Mouse (Mus musculus): ENCODE data around the gene Appbp2. TPM values are rescaled to one million over a fixed set of nuclear protein-coding genes. Genes with fewer than 3 reads are reported as not detected.

The Appbp2 gene
- polyA plus RNA-seq, 1 experiment from 2014 or later = 46.4 TPM

DNA sequence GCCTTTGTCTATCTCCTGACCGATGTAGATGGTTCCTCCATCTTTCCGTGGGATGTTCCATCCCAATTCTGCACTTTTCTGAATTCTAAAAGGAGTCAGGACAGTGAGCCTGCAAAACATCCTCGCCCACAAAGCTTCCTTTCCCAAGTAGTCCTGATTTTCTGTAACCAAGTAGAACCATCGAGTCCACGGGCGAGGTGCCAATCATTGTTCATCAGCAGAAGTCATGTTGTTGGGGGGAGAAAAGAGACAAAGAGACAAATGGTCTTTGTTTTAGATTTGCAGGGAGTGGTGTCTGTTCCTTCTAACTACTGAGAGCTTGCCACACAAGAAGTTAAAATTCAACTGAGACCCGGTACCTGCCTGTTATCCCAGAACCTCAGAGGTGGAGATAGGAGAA is 18.7 kb upstream of the Appbp2 start:
- 83% methylated on average over 7 of the region's 7 CpGs for WGBS

DNA sequence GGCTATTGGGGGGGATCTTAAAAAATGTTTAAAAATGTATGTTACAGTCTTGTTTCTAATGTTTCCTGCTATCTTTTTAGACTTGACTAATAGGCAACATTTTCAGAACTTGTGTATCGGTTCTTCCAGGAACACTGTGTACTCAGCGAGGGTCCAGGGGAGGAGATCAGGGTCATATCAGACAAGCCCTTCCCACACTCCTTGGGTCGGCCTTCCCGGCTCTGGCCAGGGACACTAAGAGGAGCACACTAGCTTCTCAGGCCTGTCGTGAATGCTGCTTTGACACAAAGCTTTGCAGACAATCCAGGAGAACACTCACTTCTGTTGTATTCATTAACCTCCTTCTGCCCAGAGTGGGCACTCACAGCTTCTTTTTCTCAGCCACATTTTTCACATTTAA is 18.1 kb upstream of the Appbp2 start:
- 73% methylated on average over 5 of the region's 5 CpGs for WGBS

More for the DNA sequence above, 18.7 kb upstream of the Appbp2 start:
- no peak overlapping the region for H3K4me2 ChIP-seq
- H3K9ac ChIP-seq = no peak overlapping the region
- no peak overlapping the region for H3K4me3 ChIP-seq
- H3K27ac ChIP-seq (replicated peaks) = no peak overlapping the region
- H3K9me3 ChIP-seq = no peaks in the 10 kb centered on the region
- ATAC-seq (ENCODE audit: low FRiP score, low read depth) = no peak
- no peaks in the 10 kb centered on the region for H3K27me3 ChIP-seq
- no peaks in the 10 kb centered on the region for H3K4me1 ChIP-seq (replicated peaks)
- H3K36me3 ChIP-seq = no peaks in the 10 kb centered on the region

DNA sequence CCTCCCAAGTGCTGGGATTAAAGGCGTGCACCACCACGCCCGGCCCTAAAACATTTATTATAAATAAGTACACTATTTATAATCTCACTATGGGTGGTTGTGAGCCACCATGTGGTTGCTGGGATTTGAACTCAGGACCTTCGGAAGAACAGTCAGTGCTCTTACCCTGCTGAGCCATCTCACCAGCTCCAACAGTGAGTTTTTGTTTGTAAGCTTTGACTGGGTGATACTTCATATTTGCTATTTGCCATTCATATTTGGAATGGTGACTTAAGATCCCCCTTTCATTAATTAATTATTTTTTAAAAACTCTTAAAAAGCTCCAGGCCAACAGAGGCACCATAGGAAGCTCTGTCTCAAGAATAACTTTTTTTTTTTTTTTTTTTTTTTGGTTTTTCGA is 17.0 kb upstream of the Appbp2 start:
- Histone ChIP-seq H3K4me3 (no peak overlapping the region), H3K9me3 (no peaks in the 10 kb centered on the region), H3K36me3 (no peaks in the 10 kb centered on the region), H3K4me2 (no peak overlapping the region), H3K27me3 (no peaks in the 10 kb centered on the region), H3K4me1 (replicated peaks) (no peaks in the 10 kb centered on the region), H3K27ac (replicated peaks) (no peak overlapping the region), H3K9ac (no peak overlapping the region)
- ATAC-seq (ENCODE audit: low FRiP score, low read depth) = no peak
- 95% methylated on average over 5 of the region's 5 CpGs for WGBS

More for the DNA sequence above, 18.1 kb upstream of the Appbp2 start:
- no peaks in the 10 kb centered on the region for H3K9me3 ChIP-seq
- H3K4me3 ChIP-seq = no peak overlapping the region
- no peaks in the 10 kb centered on the region for H3K4me1 ChIP-seq (replicated peaks)
- ATAC-seq (ENCODE audit: low FRiP score, low read depth) = no peak
- H3K36me3 ChIP-seq = no peaks in the 10 kb centered on the region
- H3K27ac ChIP-seq (replicated peaks) = no peak overlapping the region
- H3K27me3 ChIP-seq = no peaks in the 10 kb centered on the region
- H3K4me2 ChIP-seq = no peak overlapping the region
- H3K9ac ChIP-seq = no peak overlapping the region

DNA sequence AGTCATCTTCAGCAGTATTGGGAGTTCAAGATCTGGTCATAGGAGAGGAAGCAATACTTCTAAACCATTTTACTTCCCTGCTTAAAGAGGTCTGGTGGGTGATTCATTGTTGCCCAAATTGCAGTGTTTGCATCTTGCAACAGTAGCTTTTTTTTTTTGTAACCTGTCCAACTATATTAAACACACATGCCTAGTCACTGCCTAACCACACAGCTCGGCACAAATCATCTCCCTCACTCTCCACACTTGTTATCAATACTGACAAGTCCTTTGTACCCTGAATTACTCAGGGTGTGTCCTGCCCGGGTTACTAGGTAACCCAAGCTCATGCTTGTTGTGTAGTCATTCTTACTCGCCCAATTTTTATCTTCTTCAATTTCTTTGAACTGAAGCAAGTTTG is 15.5 kb upstream of the Appbp2 start:
- Histone ChIP-seq H3K27ac (replicated peaks) (no peak overlapping the region), H3K4me1 (replicated peaks) (no peaks in the 10 kb centered on the region), H3K4me3 (no peak overlapping the region), H3K9ac (no peak overlapping the region), H3K9me3 (no peaks in the 10 kb centered on the region), H3K27me3 (no peaks in the 10 kb centered on the region), H3K36me3 (no peaks in the 10 kb centered on the region), H3K4me2 (no peak overlapping the region)
- 58% methylated on average over 3 of the region's 3 CpGs for WGBS
- ATAC-seq (ENCODE audit: low FRiP score, low read depth) = no peak

DNA sequence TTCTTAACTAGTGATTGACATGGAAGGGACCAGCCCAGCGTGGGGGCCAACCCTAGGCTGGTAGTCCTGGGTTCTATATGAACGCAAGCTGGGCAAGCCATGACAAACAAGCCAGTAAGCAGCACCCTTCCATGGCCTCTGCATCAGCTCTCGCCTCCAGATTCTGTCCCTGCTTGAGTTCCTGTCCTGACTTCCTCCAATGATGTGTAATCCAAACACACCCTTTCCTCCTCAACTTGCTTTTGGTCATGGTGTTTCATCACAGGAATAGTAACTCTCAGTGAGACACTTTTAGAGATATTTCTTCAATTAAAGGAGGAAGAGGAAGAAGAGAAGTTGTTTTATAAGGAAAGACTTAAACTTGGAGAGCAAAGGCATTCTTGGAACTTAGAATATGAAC is 14.4 kb upstream of the Appbp2 start:
- H3K9ac ChIP-seq = no peak overlapping the region
- H3K27me3 ChIP-seq = no peaks in the 10 kb centered on the region
- no peaks in the 10 kb centered on the region for H3K36me3 ChIP-seq
- no peak overlapping the region for H3K4me2 ChIP-seq
- H3K9me3 ChIP-seq = no peaks in the 10 kb centered on the region
- H3K4me1 ChIP-seq (replicated peaks) = no peaks in the 10 kb centered on the region
- no peak overlapping the region for H3K27ac ChIP-seq (replicated peaks)
- H3K4me3 ChIP-seq = no peak overlapping the region
- ATAC-seq (ENCODE audit: low FRiP score, low read depth) = no peak
- WGBS = 78% methylated on average over 3 of the region's 3 CpGs

DNA sequence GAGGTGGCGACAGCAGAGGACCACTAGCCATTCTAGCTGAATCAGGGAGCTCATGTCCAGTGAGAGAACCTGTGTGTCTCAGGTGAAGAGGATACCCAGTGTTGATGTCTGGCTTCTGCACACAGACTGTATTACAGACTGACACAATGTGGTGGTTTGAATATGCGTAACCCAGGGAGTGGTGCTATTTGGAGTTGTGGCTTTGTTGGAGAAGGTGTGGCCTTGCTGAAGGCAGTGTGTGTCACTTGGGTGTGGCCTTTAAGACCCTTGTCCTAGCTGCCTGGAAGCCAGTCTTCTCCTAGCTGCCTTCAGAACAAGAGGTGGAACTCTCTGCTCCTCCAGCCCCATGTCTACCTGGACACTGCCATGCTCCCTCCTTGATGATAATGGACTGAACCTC is 13.2 kb upstream of the Appbp2 start:
- WGBS = 97% methylated on average over 2 of the region's 2 CpGs

DNA sequence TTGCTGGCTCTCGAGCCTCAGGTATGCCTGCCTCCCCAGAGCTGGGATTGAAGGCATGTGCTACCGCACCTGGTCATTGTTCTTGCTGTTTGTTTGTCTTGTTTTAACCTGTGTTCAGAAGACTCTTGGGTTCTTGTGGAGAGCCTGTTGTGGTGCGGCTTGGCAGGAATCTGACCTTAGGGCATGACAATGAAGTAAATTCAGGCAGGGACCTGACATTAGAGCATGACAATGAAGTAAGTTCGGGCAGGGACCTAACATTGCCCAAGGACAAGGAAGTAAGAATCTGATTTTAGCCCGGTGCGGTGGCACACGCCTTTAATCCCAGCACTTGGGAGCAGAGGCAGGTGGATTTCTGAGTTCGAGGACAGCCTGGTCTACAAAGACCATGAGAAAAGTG is 6.3 kb upstream of the Appbp2 start:
- WGBS = 93% methylated on average over 8 of the region's 8 CpGs
- no peaks in the 10 kb centered on the region for H3K36me3 ChIP-seq

More for the DNA sequence above, 13.2 kb upstream of the Appbp2 start:
- H3K9ac ChIP-seq = no peak overlapping the region
- no peak overlapping the region for H3K4me2 ChIP-seq
- no peaks in the 10 kb centered on the region for H3K4me1 ChIP-seq (replicated peaks)
- no peak overlapping the region for H3K4me3 ChIP-seq
- no peaks in the 10 kb centered on the region for H3K36me3 ChIP-seq
- no peaks in the 10 kb centered on the region for H3K27me3 ChIP-seq
- H3K27ac ChIP-seq (replicated peaks) = no peak overlapping the region
- H3K9me3 ChIP-seq = no peaks in the 10 kb centered on the region
- no peak for ATAC-seq (ENCODE audit: low FRiP score, low read depth)

DNA sequence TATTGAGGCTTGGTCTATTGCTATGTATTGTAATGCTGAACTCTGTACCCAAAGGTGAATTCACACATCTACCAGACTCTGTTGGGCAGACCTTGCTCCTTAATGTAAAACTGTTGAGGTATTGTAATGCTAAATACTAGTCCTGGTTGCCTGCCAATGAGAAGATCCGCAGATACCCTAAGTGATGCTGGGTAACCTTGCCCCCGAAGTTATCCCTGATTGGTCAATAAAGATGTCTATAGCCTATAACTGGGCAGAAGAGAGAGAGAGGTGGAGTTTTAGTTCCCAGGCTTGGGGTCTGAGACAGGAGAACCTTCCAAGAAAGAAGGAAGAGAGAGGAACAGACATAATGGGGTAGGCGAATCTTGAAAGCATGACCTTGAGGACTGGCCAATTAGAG is 5.3 kb upstream of the Appbp2 start:
- H3K4me2 ChIP-seq = no peak overlapping the region
- H3K36me3 ChIP-seq = no peaks in the 10 kb centered on the region
- H3K9ac ChIP-seq = no peak overlapping the region
- H3K9me3 ChIP-seq = no peaks in the 10 kb centered on the region
- no peak for ATAC-seq (ENCODE audit: low FRiP score, low read depth)
- peaks cover 5% of the 10 kb centered on the region for H3K4me1 ChIP-seq (replicated peaks)
- no peak overlapping the region for H3K27ac ChIP-seq (replicated peaks)
- H3K27me3 ChIP-seq = no peaks in the 10 kb centered on the region
- no peak overlapping the region for H3K4me3 ChIP-seq
- 94% methylated on average over 3 of the region's 3 CpGs for WGBS

More for the DNA sequence above, 6.3 kb upstream of the Appbp2 start:
- Histone ChIP-seq H3K4me3 (no peak overlapping the region), H3K9ac (no peak overlapping the region), H3K27me3 (no peaks in the 10 kb centered on the region), H3K4me2 (no peak overlapping the region), H3K4me1 (replicated peaks) (no peaks in the 10 kb centered on the region), H3K9me3 (no peaks in the 10 kb centered on the region), H3K27ac (replicated peaks) (no peak overlapping the region)
- no peak for ATAC-seq (ENCODE audit: low FRiP score, low read depth)

DNA sequence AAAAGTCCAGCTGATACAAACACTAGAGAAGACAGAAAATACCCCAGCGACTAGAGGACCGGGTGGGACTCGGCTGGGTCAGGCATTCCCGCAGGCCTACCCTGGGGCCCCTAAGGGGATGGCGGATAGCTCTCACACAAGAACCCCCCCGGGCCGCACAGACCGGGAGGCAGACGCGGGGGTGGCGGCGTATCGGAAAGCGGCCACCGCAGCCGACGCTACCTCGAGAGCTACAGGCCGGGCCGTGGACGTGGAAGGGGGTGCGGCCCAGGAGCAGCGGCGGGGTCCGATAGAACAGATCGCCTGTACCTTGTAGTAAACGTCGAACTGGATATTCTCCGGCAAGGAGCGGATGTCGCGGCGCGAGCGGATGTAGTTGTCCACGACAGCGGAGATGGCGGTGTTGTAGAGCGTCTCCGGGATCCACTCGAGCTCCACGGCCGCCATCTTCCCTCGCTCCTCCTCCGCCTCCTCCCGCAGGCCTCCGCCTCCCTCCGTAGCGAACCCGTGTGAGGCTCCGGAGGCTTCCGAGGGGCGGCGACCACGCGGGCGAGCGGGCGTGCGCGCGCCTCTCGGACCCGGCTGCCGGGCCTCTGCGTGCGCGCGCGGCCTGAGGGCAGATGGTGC is 454 bp downstream of the Appbp2 start:
- peaks cover 24% of the 10 kb centered on the region for H3K4me1 ChIP-seq (replicated peaks)
- peak overlapping the region; percentile 86 for H3K9ac ChIP-seq
- 0% methylated on average over 67 of the region's 70 CpGs for WGBS
- H3K4me2 ChIP-seq = peak overlapping the region; percentile 93
- H3K4me3 ChIP-seq = peak overlapping the region; percentile 94
- H3K9me3 ChIP-seq = no peaks in the 10 kb centered on the region
- peak overlapping the region; percentile 100 for H3K27ac ChIP-seq (replicated peaks)
- no peaks in the 10 kb centered on the region for H3K27me3 ChIP-seq
- no peaks in the 10 kb centered on the region for H3K36me3 ChIP-seq
- peak; percentile 97 for ATAC-seq (ENCODE audit: low FRiP score, low read depth)

DNA sequence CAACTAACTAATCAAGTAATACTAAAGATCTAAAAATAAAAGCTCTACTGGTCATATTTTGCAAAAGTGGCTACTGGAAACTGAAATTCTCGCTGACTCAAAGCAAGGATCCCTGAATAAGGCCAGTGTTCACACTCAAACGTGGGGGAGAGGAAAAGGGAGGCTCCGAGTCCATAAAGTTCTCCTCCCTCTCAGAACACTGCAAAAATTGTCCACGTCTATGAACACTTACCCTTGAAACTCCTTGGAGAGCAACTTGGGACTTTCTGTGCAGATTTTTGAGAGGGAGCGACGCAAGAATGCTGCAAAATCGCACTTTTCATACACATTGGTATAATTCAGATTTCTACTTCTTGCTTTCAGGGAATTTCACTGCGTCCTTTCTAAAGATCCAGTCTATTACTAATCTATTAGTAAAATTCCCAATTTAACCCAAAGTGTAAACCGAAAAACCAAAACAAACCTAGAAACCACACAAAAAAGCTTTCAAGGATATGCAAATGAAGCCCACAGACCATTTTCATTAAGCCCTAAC is 1.2 kb downstream of the Appbp2 start:
- WGBS = 14% methylated on average over 9 of the region's 9 CpGs
- Histone ChIP-seq H3K27ac (replicated peaks) (peak overlapping the region; percentile 100), H3K4me1 (replicated peaks) (peaks cover 24% of the 10 kb centered on the region), H3K4me3 (peak overlapping the region; percentile 94), H3K9ac (peak overlapping the region; percentile 86), H3K9me3 (no peaks in the 10 kb centered on the region), H3K27me3 (no peaks in the 10 kb centered on the region), H3K4me2 (peak overlapping the region; percentile 93), H3K36me3 (no peaks in the 10 kb centered on the region)
- no peak for ATAC-seq (ENCODE audit: low FRiP score, low read depth)

DNA sequence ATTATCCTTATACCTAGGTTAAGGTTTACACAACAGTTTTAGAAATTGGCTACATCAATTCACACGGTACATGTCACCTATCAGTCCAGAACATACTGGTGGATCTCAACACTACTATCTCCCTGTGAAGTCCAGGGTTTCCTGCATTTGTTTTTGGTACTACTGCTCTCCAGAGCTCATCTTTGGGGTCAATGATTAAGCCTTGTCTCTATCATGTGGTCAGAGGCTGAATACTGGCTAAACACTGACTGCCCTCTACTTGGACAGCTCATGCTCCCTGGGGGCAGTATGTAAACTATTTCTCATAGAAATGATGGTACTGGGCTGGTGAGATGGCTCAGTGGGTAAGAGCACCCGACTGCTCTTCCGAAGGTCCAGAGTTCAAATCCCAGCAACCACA is 11.7 kb downstream of the Appbp2 start:
- no peak overlapping the region for H3K4me2 ChIP-seq

DNA sequence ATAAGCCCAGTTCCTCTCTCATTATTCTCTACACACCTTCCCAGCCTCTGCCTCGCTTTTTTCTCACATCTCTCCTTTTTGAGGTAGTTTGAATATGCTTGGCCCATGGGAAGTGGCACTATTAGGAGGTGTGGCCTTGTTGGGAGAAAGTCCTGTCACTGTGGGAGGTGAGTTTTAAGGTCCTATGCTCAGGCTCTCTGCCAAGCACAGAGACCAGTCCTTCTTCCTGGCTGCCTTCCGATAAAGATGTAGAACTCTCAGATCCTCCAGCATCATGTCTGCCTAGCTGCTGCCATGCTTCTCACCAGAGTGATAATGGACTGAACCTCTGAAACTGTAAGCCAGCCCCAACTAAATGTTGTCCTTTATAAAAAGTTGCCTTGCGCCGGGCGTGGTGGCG is 12.4 kb downstream of the Appbp2 start:
- no peak overlapping the region for H3K4me2 ChIP-seq
- no peak overlapping the region for H3K4me3 ChIP-seq
- no peak for ATAC-seq (ENCODE audit: low FRiP score, low read depth)
- no peaks in the 10 kb centered on the region for H3K4me1 ChIP-seq (replicated peaks)
- H3K9ac ChIP-seq = no peak overlapping the region
- no peak overlapping the region for H3K27ac ChIP-seq (replicated peaks)
- no peaks in the 10 kb centered on the region for H3K27me3 ChIP-seq
- H3K9me3 ChIP-seq = no peaks in the 10 kb centered on the region
- no peaks in the 10 kb centered on the region for H3K36me3 ChIP-seq
- WGBS = 97% methylated on average over 6 of the region's 6 CpGs

More for the DNA sequence above, 11.7 kb downstream of the Appbp2 start:
- no peak for ATAC-seq (ENCODE audit: low FRiP score, low read depth)
- H3K4me3 ChIP-seq = no peak overlapping the region
- no peak overlapping the region for H3K27ac ChIP-seq (replicated peaks)
- no peaks in the 10 kb centered on the region for H3K36me3 ChIP-seq
- no peaks in the 10 kb centered on the region for H3K27me3 ChIP-seq
- no peaks in the 10 kb centered on the region for H3K4me1 ChIP-seq (replicated peaks)
- WGBS = over 99% methylated on average over 3 of the region's 3 CpGs
- H3K9ac ChIP-seq = no peak overlapping the region
- no peaks in the 10 kb centered on the region for H3K9me3 ChIP-seq

DNA sequence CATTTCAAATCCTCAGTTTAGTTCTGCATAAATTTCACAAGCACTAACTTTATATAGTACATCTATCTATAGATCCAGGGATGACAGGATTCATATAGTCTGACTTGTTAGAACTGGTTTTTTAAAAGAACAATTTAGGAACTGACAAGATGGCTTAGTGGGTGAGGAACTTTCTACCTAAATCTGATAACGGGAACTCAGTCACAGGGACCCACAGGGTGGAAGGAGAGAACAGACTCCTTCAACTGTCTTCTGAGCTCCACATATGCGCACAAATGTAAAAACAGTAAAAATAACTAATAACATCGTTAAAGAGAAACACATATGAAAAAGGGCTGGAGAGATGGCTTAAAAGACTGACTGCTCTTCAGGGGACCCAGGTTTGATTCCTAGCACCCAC is 15.9 kb downstream of the Appbp2 start:
- no peak for ATAC-seq (ENCODE audit: low FRiP score, low read depth)
- Histone ChIP-seq H3K9me3 (no peaks in the 10 kb centered on the region), H3K4me2 (no peak overlapping the region), H3K4me3 (no peak overlapping the region), H3K27me3 (no peaks in the 10 kb centered on the region), H3K27ac (replicated peaks) (no peak overlapping the region), H3K4me1 (replicated peaks) (no peaks in the 10 kb centered on the region), H3K9ac (no peak overlapping the region), H3K36me3 (peaks cover 9% of the 10 kb centered on the region)
- 97% methylated on average over 3 of the region's 3 CpGs for WGBS
